Mouse (Mus musculus): Measurements from ENCODE around the gene Vmn1r93. TPM values are rescaled to one million over a fixed set of nuclear protein-coding genes. Genes with fewer than 3 reads are reported as not detected.
"Not testable (repeated sequence)": the region's sequence is repeated elsewhere in the genome, so short reads cannot be mapped to it uniquely, and the experiment has no call there.

The Vmn1r93 gene
- polyA plus RNA-seq (2015; fragmentation: Nextera tagmentation; extraction: Ambion mirVana), result not detected in 2 replicates

DNA sequence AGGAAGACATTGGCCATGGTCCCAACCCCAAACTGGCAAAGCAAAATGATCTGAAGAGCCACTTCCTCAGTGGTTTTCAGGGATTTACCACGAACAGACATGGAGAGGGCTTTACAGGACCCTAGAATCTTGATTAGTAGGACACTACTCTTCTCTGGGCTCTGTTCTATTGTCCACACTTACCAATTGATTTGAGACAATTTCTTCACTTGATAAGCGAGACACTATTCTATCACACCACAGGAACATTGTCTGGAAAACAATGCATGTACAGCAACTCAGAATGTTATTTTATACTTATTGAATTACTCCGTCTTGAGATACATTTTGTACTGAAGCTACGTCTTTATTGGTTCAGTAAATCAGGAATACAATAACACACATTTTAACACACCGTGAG is at the start of gene Vmn1r93:
TSS of gene Vmn1r93 (minus strand) at position 101 of the 400 bp plus-strand sequence.
- H3K4me3 ChIP-seq (ENCODE audit: low read length); H3K27ac ChIP-seq (ENCODE audit: low read length); H3K27me3 ChIP-seq (ENCODE audit: control insufficient read depth, insufficient read depth, low read depth, low read length); H3K9ac ChIP-seq (ENCODE audit: low read length); H3K9me3 ChIP-seq (ENCODE audit: control insufficient read depth, low read length); H3K4me1 ChIP-seq (replicated peaks; ENCODE audit: control insufficient read depth, insufficient read depth, low read length); H3K4me2 ChIP-seq (ENCODE audit: low read depth, low read length); H3K36me3 ChIP-seq (ENCODE audit: control insufficient read depth, insufficient read depth, low read length); ATAC-seq (ENCODE audit: low read depth): not testable (repeated sequence)
- WGBS, result no CpG with 5 or more reads among the region's 5 CpGs

DNA sequence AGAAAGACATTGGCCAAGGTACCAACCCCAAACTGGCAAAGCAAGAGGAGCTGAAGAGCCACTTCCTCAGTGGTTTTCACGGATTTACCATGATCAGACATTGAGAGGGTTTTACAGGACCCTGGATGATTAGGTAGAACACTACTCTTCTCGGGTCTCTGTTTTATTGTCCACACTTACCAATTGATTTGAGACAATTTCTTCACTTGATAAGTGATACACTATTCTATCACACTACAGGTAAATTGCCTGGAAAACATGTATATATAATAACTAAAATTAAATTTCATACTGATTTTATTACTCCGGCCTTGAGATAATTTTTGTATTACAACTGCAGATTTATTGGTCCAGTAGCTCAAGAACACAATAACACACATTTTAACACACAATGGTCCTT is 29.4 kb upstream of the Vmn1r93 start, which contains the start of gene Vmn1r94:
TSS of gene Vmn1r94 (minus strand) at position 101 of the 400 bp plus-strand sequence.
- not testable (repeated sequence) for H3K9ac ChIP-seq (ENCODE audit: low read length); H3K4me3 ChIP-seq (ENCODE audit: low read length); H3K9me3 ChIP-seq (ENCODE audit: control insufficient read depth, low read length); H3K4me1 ChIP-seq (replicated peaks; ENCODE audit: control insufficient read depth, insufficient read depth, low read length); H3K27ac ChIP-seq (ENCODE audit: low read length); H3K36me3 ChIP-seq (ENCODE audit: control insufficient read depth, insufficient read depth, low read length); H3K4me2 ChIP-seq (ENCODE audit: low read depth, low read length); H3K27me3 ChIP-seq (ENCODE audit: control insufficient read depth, insufficient read depth, low read depth, low read length); ATAC-seq (ENCODE audit: low read depth)
- no CpG with 5 or more reads among the region's 3 CpGs for WGBS

DNA sequence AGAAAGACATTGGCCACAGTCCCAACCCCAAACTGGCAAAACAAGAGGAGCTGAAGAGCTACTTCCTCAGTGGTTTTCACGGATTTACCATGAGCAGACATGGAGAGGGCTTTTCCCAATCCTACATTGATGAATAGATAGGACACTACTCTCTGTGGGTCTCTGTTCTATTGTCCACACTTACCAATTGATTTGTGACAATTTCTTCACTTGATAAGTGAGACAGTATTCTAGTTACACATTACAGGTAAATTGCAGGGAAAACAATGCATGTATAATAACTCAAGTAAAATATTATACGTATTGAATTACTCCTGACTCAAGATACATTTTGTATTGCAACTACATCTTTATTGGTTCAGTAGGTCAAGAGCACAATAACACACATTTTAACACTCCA is 16.4 kb downstream of the Vmn1r93 start, which contains the start of gene Gm16442:
TSS of gene Gm16442 (minus strand) at position 101 of the 400 bp plus-strand sequence.
- H3K36me3 ChIP-seq (ENCODE audit: control insufficient read depth, insufficient read depth, low read length); H3K4me3 ChIP-seq (ENCODE audit: low read length); ATAC-seq (ENCODE audit: low read depth); H3K9ac ChIP-seq (ENCODE audit: low read length); H3K4me2 ChIP-seq (ENCODE audit: low read depth, low read length); H3K27ac ChIP-seq (ENCODE audit: low read length); H3K27me3 ChIP-seq (ENCODE audit: control insufficient read depth, insufficient read depth, low read depth, low read length); H3K4me1 ChIP-seq (replicated peaks; ENCODE audit: control insufficient read depth, insufficient read depth, low read length); H3K9me3 ChIP-seq (ENCODE audit: control insufficient read depth, low read length): not testable (repeated sequence)
- WGBS, result no CpG with 5 or more reads among the region's 2 CpGs

DNA sequence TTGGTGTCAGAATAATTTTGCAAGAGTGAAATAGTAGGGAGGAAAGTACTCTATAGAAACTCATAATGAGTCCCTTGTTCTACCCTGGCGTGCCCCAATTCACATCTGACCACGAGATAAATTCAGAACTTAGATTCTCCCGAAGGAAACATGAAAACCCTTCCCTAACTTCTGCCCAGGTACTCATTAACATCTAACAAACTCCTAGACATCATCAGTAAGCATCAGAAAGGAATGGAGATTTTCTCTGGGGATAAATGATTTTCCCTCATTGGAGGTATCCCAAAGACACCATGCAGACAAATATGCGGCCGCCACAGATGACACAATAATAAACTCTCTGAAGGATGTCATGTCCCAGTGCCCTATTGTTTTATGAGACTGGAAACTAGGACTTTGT is 39.5 kb downstream of the Vmn1r93 start, which contains the start of gene Vmn1r91:
TSS of gene Vmn1r91 (plus strand) at position 301 of the 400 bp plus-strand sequence.
- not testable (repeated sequence) for H3K4me3 ChIP-seq (ENCODE audit: low read length); ATAC-seq (ENCODE audit: low read depth); H3K27me3 ChIP-seq (ENCODE audit: control insufficient read depth, insufficient read depth, low read depth, low read length); H3K9ac ChIP-seq (ENCODE audit: low read length); H3K9me3 ChIP-seq (ENCODE audit: control insufficient read depth, low read length); H3K36me3 ChIP-seq (ENCODE audit: control insufficient read depth, insufficient read depth, low read length); H3K4me1 ChIP-seq (replicated peaks; ENCODE audit: control insufficient read depth, insufficient read depth, low read length); H3K27ac ChIP-seq (ENCODE audit: low read length); H3K4me2 ChIP-seq (ENCODE audit: low read depth, low read length)
- 74% methylated on average over 5 of the region's 5 CpGs for WGBS

Other genes starting within 250 kb of the Vmn1r93 start
- gene Pvr, start 217.9 kb downstream of the Vmn1r93 start, polyA plus RNA-seq (2015; fragmentation: Nextera tagmentation; extraction: Ambion mirVana), result 23.9 and 26.1 TPM in 2 replicates
- 1.8 and 2.3 TPM in 2 replicates for gene Igsf23, start 188.3 kb downstream of the Vmn1r93 start, polyA plus RNA-seq (2015; fragmentation: Nextera tagmentation; extraction: Ambion mirVana)
- not detected in 2 replicates for gene Ceacam20, start 173.7 kb downstream of the Vmn1r93 start, polyA plus RNA-seq (2015; fragmentation: Nextera tagmentation; extraction: Ambion mirVana)
- gene Nlrp9b, start 147.6 kb downstream of the Vmn1r93 start, polyA plus RNA-seq (2015; fragmentation: Nextera tagmentation; extraction: Ambion mirVana), result not detected in 2 replicates
- not detected in 2 replicates for gene Vmn1r91, start 39.4 kb downstream of the Vmn1r93 start, polyA plus RNA-seq (2015; fragmentation: Nextera tagmentation; extraction: Ambion mirVana)
- not detected in 2 replicates for gene Gm16442, start 16.5 kb downstream of the Vmn1r93 start, polyA plus RNA-seq (2015; fragmentation: Nextera tagmentation; extraction: Ambion mirVana)
- gene Vmn1r94, start 29.3 kb upstream of the Vmn1r93 start, polyA plus RNA-seq (2015; fragmentation: Nextera tagmentation; extraction: Ambion mirVana), result not detected in 2 replicates
- gene Vmn1r95, start 54.6 kb upstream of the Vmn1r93 start, polyA plus RNA-seq (2015; fragmentation: Nextera tagmentation; extraction: Ambion mirVana), result not detected in 2 replicates
- gene Gm6164, start 66.5 kb upstream of the Vmn1r93 start, polyA plus RNA-seq (2015; fragmentation: Nextera tagmentation; extraction: Ambion mirVana), result not detected in 2 replicates
- gene Gm4498, start 94.7 kb upstream of the Vmn1r93 start, polyA plus RNA-seq (2015; fragmentation: Nextera tagmentation; extraction: Ambion mirVana), result not detected in 2 replicates
- gene Gm5890, start 123.7 kb upstream of the Vmn1r93 start, polyA plus RNA-seq (2015; fragmentation: Nextera tagmentation; extraction: Ambion mirVana), result not detected in 2 replicates
- gene Gm4133, start 195.0 kb upstream of the Vmn1r93 start, polyA plus RNA-seq (2015; fragmentation: Nextera tagmentation; extraction: Ambion mirVana), result not detected in 2 replicates
- not detected in 2 replicates for gene Gm5728, start 236.3 kb upstream of the Vmn1r93 start, polyA plus RNA-seq (2015; fragmentation: Nextera tagmentation; extraction: Ambion mirVana)

All from lung, embryonic 16.5 days (tissue).